In the genomic region with DNA sequence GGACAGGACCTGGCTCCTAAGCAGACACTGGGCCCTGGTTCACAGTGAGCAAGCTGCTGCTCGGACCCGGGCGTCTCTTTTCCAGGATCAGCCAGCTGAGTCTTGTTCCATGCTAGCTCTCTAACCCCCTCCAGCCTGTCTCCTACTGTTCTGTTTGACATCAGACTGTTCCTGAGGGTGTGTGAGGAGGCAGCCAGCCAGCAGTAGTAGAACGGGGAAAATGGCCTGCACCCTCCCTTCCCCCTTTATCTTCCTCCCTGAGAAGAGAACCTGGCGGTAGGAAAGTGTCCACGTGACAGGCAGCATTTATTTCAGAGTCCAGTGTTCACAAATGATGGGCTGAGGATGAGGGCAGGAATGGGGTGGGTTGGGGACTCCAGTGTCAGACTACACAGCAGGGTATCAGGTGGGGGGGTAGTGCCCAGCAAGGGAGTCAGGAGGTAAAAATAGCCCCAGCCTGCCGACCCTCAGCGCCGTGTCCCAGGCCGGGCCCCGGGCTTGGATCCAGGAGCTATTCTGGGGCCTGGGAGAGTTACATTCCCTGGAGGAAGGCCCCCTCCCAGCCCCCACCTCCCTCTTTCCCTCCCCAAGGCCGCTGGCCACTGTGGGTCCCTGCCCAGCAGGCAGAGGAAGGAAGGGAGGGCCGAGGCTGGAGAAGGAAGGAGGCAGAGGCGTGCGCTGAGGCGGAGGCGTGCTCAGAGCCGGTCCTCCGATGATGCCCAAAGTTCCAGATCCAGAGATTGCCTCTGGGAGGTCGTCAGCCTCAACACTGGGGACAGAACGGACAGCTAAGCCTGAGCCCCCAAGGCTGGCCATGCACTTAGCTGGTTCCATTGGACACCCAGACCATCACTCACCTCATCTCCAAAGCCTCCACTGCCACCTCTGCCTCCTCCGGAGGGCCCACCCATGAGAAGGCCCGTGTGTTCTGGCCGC, we compare ENCODE assay signal across 8 mouse cellular contexts. TPM values are rescaled to one million over a fixed set of nuclear protein-coding genes. Genes with fewer than 3 reads are reported as not detected.
DNase-seq lines count a peak whose midpoint lies in the region; ATAC-seq and TF ChIP-seq lines count a peak whose summit lies in the region.

No protein-coding gene starts in this region.

- H3K4me1 ChIP-seq in spleen, adult 2 months (ENCODE audit: control insufficient read depth, insufficient read depth, insufficient read length) = no peaks in the 10 kb centered on the region
- H3K4me1 ChIP-seq in heart, embryonic 14.5 days (ENCODE audit: control insufficient read depth in 2 of 2, insufficient read depth in 2 of 2, low read length in 2 of 2) = peaks cover 35 to 60% of the 10 kb centered on the region in 2 experiments
- H3K4me1 ChIP-seq in forebrain, embryonic 15.5 days = no peaks in the 10 kb centered on the region

- no peaks in the 10 kb centered on the region for H3K36me3 ChIP-seq in spleen, adult 2 months (ENCODE audit: control insufficient read depth, insufficient read depth, low read length)
- peaks cover 31% of the 10 kb centered on the region for H3K36me3 ChIP-seq in heart, embryonic 14.5 days (ENCODE audit: control insufficient read depth, insufficient read depth, low read length)
- no peaks in the 10 kb centered on the region for H3K36me3 ChIP-seq in forebrain, embryonic 15.5 days

- DNase-seq in spleen, adult 2 months (ENCODE audit: low read depth in 1 of 2, low spot score in 2 of 2) = no peak
- DNase-seq in spleen, postnatal 36 days (ENCODE audit: low spot score in 2 of 2) = no peak
- DNase-seq in kidney, postnatal 36 days = peak; percentile 80
- peak; percentile 77 for DNase-seq in testis, postnatal 10 days (ENCODE audit: low spot score)
- DNase-seq in left cerebral cortex, adult 8-10 months (ENCODE audit: low spot score in 2 of 2) = no peak

- H3K9me3 ChIP-seq in heart, embryonic 14.5 days (ENCODE audit: control insufficient read depth, low read length) = 0 out of 2 replicates have a peak, but pooled peaks cover 2% of the 10 kb centered on the region
- no peaks in the 10 kb centered on the region for H3K9me3 ChIP-seq in forebrain, embryonic 15.5 days

- peak; percentile 88 for ATAC-seq in heart, embryonic 14.5 days (ENCODE audit: insufficient number of reproducible peaks, insufficient read depth, low FRiP score, low read depth)
- ATAC-seq in megakaryocyte, adult 5-6 weeks (ENCODE audit: poor library complexity, severe bottlenecking) = no peak
- no peak for ATAC-seq in forebrain, embryonic 15.5 days (replicated peaks)

- peak overlapping the region; percentile 67 for H3K9ac ChIP-seq in heart, embryonic 14.5 days (ENCODE audit: low read length)
- no peak overlapping the region for H3K9ac ChIP-seq in forebrain, embryonic 15.5 days (replicated peaks)

- TF ChIP-seq CTCF in spleen, adult 2 months (IDR thresholded peaks at IDR 0.05; ENCODE audit: extremely low read depth, insufficient read depth, insufficient read length, insufficient replicate concordance) = no peak

- peak overlapping the region; percentile 40 for H3K27ac ChIP-seq in spleen, adult 2 months (ENCODE audit: insufficient read depth, low read length)
- peak overlapping the region; percentile 80 to 99 for H3K27ac ChIP-seq in heart, embryonic 14.5 days (replicated peaks in 1 of 2; ENCODE audit: control insufficient read depth in 1 of 2, insufficient read depth in 1 of 2, low read depth in 2 of 2, low read length in 2 of 2)
- H3K27ac ChIP-seq in forebrain, embryonic 15.5 days (replicated peaks) = no peak overlapping the region

- no peaks in the 10 kb centered on the region for H3K27me3 ChIP-seq in spleen, adult 2 months (ENCODE audit: control insufficient read depth, insufficient read depth, low read length)
- no peaks in the 10 kb centered on the region for H3K27me3 ChIP-seq in heart, embryonic 14.5 days (ENCODE audit: control insufficient read depth, insufficient read depth, low read length)
- no peaks in the 10 kb centered on the region for H3K27me3 ChIP-seq in forebrain, embryonic 15.5 days

- peak overlapping the region; percentile 53 for H3K4me2 ChIP-seq in heart, embryonic 14.5 days (ENCODE audit: low read length)
- H3K4me2 ChIP-seq in forebrain, embryonic 15.5 days (replicated peaks) = no peak overlapping the region

- H3K4me3 ChIP-seq in spleen, adult 2 months (ENCODE audit: extremely low read depth, insufficient read depth, insufficient read length) = no peak overlapping the region
- H3K4me3 ChIP-seq in heart, embryonic 14.5 days (ENCODE audit: control insufficient read depth in 1 of 2, insufficient read depth in 1 of 2, low read depth in 1 of 2, low read length in 2 of 2) = peak overlapping the region in 1 of 2 experiments; percentile 2; a peak in 2 of 4 replicates
- H3K4me3 ChIP-seq in forebrain, embryonic 15.5 days = no peak overlapping the region

- TF ChIP-seq POLR2A in spleen, adult 2 months (IDR thresholded peaks at IDR 0.05; ENCODE audit: low read depth, low read length) = no peak

- 34% methylated on average over 24 of the region's 24 CpGs for WGBS in spleen, adult 2 months
- whole genome bisulfite sequencing in heart, embryonic 14.5 days = 13% methylated on average over 22 of the region's 24 CpGs
- WGBS in forebrain, embryonic 15.5 days = 79% methylated on average over 24 of the region's 24 CpGs

RNA-seq across cellular contexts. Expression of gene Nectin2, which starts 5.8 kb away (rescaled TPM):
- polyA plus RNA-seq in spleen, adult 2 months (2012; rRNA removed) = 23.3 and 24.4 TPM in 2 replicates
- polyA plus RNA-seq in heart, embryonic 14.5 days (2014; fragmentation: Nextera tagmentation; extraction: Ambion mirVana) = 63.4 and 68.4 TPM in 2 replicates
- total RNA-seq in megakaryocyte, adult 5-6 weeks (2015) = 0.51 and 0.78 TPM in 2 replicates
- total RNA-seq in megakaryocyte, adult 5-6 weeks (2017) = 0.37 and 0.66 TPM in 2 replicates
- total RNA-seq in left cerebral cortex, adult 8-10 months (2022) = 1 to 10 TPM; 6.5 to 8.0 (median 7.4) TPM
- 42.6 and 45.3 TPM in 2 replicates for polyA plus RNA-seq in forebrain, embryonic 15.5 days (2015; fragmentation: Nextera tagmentation; extraction: Ambion mirVana)

RNA-seq across cellular contexts. Expression of gene Bcam, which starts 14.7 kb away (rescaled TPM):
- polyA plus RNA-seq in spleen, adult 2 months (2012; rRNA removed) = 30.1 and 39.8 TPM in 2 replicates
- 293 and 321 TPM in 2 replicates for polyA plus RNA-seq in heart, embryonic 14.5 days (2014; fragmentation: Nextera tagmentation; extraction: Ambion mirVana)
- total RNA-seq in megakaryocyte, adult 5-6 weeks (2015) = not detected in 2 replicates
- 0.29 TPM in 1 of 2 replicates, not detected in the other for total RNA-seq in megakaryocyte, adult 5-6 weeks (2017)
- total RNA-seq in left cerebral cortex, adult 8-10 months (2022) = 10 to 100 TPM; 15.8 to 18.7 (median 17.1) TPM
- polyA plus RNA-seq in forebrain, embryonic 15.5 days (2015; fragmentation: Nextera tagmentation; extraction: Ambion mirVana) = 6.8 TPM in 2 replicates

RNA-seq across cellular contexts. Expression of gene Cblc, which starts 40.5 kb away (rescaled TPM):
- polyA plus RNA-seq in spleen, adult 2 months (2012; rRNA removed) = 1.4 TPM in 2 replicates
- polyA plus RNA-seq in heart, embryonic 14.5 days (2014; fragmentation: Nextera tagmentation; extraction: Ambion mirVana) = 0.53 TPM in 1 of 2 replicates, not detected in the other
- not detected in 2 replicates for total RNA-seq in megakaryocyte, adult 5-6 weeks (2015)
- not detected in 2 replicates for total RNA-seq in megakaryocyte, adult 5-6 weeks (2017)
- total RNA-seq in left cerebral cortex, adult 8-10 months (2022) = not detected
- not detected in 2 replicates for polyA plus RNA-seq in forebrain, embryonic 15.5 days (2015; fragmentation: Nextera tagmentation; extraction: Ambion mirVana)

RNA-seq across cellular contexts. Expression of gene Tomm40, which starts 40.9 kb away (rescaled TPM):
- 51.1 and 66.8 TPM in 2 replicates for polyA plus RNA-seq in spleen, adult 2 months (2012; rRNA removed)
- polyA plus RNA-seq in heart, embryonic 14.5 days (2014; fragmentation: Nextera tagmentation; extraction: Ambion mirVana) = 130 and 135 TPM in 2 replicates
- total RNA-seq in megakaryocyte, adult 5-6 weeks (2015) = 17.0 and 19.6 TPM in 2 replicates
- total RNA-seq in megakaryocyte, adult 5-6 weeks (2017) = 8.6 and 12.6 TPM in 2 replicates
- 100 to 1,000 TPM; 109 to 112 (median 111) TPM for total RNA-seq in left cerebral cortex, adult 8-10 months (2022)
- polyA plus RNA-seq in forebrain, embryonic 15.5 days (2015; fragmentation: Nextera tagmentation; extraction: Ambion mirVana) = 137 and 147 TPM in 2 replicates

RNA-seq across cellular contexts. Expression of gene Apoe, which starts 57.1 kb away (rescaled TPM):
- 1,613 and 1,762 TPM in 2 replicates for polyA plus RNA-seq in spleen, adult 2 months (2012; rRNA removed)
- polyA plus RNA-seq in heart, embryonic 14.5 days (2014; fragmentation: Nextera tagmentation; extraction: Ambion mirVana) = 644 and 695 TPM in 2 replicates
- 104 and 106 TPM in 2 replicates for total RNA-seq in megakaryocyte, adult 5-6 weeks (2015)
- 609 and 642 TPM in 2 replicates for total RNA-seq in megakaryocyte, adult 5-6 weeks (2017)
- 1,000 to 10,000 TPM; 1,704 to 2,821 (median 2,131) TPM for total RNA-seq in left cerebral cortex, adult 8-10 months (2022)
- polyA plus RNA-seq in forebrain, embryonic 15.5 days (2015; fragmentation: Nextera tagmentation; extraction: Ambion mirVana) = 236 and 265 TPM in 2 replicates

Comparison
In these comparisons a context has a peak if more than half of its experiments do, and no peak if none do; other contexts are left out.
1. DNase-seq: peak in kidney, postnatal 36 days (2 of 2) and testis, postnatal 10 days (single experiment); none in spleen, adult 2 months (0 of 2), spleen, postnatal 36 days (0 of 2) and left cerebral cortex, adult 8-10 months (0 of 2).